Mouse (Mus musculus) CD4-positive, CD25-positive, alpha-beta regulatory T cell, adult 4 months (primary cell): Measurements from ENCODE around the gene Morn4. TPM values are rescaled to one million over a fixed set of nuclear protein-coding genes. Genes with fewer than 3 reads are reported as not detected.
A peak's percentile ranks its signal among the peaks of the same experiment; 100 is the strongest.

ENCODE experiments used
- ATAC-seq: one replicate; pipeline ENCODE4 v1.8.0; 2017
- polyA plus RNA-seq, 2 experiments: library from polyadenylated mRNA; unstranded; fragments of 100-300 nt; shearing (Covaris generic); gene quantifications; one replicate each; pipeline ENCODE4 v1.2.1; 2017

Morn4 gene
- under 1 TPM in 1 of 2 experiments, not detected in 1; 0.52 TPM for polyA plus RNA-seq

DNA sequence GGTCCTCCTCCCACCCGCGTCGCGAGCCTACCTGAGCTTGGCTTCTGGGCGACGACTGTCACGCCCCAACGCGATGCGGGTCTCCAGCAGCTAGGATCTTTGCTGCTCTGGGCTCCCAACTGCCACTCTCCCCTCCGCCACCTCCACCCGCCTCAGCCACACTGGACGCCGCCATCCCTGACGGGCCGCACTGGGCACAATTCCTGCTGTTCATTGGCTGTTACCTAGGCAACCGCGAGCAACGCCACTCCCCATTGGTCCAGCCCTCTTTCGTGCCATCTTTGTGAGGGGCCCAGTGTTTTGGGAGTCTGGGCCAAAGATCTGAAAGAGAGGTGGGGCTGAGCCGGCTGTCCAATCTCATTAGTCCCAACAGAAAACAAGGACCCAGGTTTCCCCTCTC is at the start of gene Morn4:
Morn4 (minus strand) TSS at position 192 of the 400 bp plus-strand sequence.
- ATAC-seq: no peak

DNA sequence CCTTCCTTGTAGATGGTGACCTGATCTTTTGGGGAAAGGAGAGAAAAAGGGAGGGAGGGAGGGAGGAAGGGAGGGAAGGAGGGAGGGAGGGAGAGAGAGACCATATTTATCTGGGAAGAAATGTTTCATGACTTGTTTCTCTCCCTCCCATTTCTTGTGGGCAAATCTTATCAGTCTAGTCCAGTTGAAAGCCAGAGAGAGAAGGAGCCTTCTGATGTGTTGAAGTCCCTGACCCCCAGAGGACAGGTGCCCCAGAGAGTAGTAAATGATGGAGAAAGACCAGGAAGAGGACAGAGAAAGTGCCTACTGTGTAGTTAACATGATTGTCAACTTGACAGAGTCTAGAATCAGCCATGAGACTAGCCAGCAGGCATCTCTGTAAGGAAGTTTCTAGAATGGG is 48.9 kb upstream of the Morn4 start:
- no peak for ATAC-seq

DNA sequence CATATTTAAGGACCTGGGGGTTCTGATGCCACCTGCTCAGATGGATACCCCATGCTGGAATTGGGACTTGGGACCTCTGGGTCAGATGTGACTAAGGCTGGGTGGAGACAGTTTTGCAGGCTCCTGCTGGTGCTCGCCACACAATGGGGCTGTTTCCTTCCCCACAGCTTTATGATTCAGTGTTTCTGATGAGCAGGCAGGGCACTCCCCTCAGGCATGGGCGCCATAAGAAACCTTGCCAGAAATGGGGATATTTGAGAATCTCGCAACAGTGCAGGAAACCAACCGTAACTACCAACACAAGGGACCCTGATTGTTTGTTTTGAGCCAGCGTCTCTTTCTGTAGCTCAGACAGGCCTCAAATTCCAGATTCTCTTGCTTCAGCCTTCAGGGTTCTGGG is 44.9 kb upstream of the Morn4 start:
- ATAC-seq: no peak

DNA sequence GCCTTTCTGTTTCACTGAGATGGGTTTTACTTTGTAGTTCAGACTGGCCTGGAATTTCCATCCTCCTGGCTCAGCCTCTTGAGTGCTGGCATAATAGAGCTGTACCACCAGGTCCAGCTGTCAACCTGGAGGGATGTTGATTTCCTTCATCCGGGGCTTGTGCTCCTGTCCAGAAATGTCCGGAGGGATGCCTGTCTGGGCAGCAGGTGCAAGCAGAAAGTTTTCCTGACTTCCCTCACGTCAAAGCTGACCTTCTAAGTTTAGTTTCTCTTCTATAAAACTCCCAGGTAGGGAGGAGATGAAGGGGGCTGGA is 44.1 kb upstream of the Morn4 start:
- no peak for ATAC-seq

DNA sequence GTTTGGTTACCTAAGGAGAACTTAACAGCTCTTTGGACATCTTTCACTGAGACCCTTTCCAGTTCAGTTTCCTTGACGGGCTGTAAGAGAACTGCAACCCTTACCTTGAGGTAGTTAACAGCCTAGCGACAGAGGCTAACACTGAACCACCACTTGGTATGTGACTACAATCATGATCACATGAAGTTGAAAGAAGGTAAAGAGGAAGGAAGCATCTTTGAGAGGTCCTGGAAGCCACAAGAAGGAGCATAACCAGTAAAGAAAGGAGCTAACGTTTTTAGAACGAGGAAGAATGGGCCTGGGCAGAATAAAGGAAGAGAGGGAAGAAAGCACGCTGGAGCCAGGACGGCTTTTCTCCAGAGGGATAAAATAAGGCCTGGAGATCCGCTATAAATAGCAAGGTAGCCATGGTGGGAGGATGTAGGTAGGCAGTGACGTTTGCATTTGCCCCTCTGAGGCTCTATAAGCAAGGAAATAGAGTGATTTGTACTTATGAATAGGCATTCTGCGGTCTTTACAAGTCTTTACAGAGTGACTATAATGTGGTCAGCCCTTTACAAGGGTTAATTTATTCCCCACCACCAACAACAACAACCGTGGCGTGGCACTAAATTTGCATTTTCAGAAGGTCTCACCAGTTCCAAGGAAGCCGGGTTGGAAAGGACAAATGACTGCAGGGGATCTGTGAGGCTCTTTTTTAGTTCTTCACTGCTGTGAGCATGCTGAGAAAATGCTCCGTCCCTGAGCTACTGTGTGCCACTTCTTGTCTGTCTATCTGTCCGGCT is 43.5 kb upstream of the Morn4 start:
- ATAC-seq: peak; percentile 40

DNA sequence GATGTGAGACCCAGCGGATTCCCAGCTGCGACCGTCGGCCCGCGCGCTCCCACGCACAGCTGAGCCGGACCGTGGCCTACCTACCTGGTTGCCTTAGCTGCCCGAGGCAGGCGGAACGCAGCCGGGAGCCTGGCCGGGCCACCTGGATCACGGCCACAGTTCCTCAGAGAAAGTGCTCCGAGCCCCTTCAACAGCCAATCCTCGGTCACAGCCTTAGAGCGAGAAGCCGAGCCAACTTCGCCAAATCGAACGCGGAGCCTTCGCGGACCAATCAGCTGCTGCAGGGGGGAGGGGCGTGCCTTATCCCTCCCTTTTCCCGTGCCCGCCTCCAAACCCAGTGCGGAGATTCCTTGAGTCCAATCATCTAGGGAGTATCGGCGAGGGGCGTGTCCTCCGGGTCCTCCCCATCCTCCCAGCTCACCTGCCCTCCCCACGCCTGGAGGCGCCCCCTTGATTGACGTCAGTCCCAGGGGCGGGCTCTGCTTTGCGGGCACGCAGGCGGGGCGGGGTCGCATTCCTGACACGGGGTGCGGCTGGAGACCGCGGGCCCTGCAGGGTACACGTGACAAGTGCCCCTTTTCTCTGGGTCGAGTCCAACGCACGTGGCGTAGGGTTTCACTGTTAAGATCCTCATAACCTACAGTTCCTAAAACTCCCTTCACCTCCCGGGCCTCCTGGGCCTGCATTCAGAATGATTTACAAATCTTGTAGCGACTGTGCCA is 42.8 kb upstream of the Morn4 start, which contains the start of gene Avpi1:
Avpi1 (minus strand) TSS at position 273 of the 722 bp plus-strand sequence.
- ATAC-seq: peak; percentile 88

DNA sequence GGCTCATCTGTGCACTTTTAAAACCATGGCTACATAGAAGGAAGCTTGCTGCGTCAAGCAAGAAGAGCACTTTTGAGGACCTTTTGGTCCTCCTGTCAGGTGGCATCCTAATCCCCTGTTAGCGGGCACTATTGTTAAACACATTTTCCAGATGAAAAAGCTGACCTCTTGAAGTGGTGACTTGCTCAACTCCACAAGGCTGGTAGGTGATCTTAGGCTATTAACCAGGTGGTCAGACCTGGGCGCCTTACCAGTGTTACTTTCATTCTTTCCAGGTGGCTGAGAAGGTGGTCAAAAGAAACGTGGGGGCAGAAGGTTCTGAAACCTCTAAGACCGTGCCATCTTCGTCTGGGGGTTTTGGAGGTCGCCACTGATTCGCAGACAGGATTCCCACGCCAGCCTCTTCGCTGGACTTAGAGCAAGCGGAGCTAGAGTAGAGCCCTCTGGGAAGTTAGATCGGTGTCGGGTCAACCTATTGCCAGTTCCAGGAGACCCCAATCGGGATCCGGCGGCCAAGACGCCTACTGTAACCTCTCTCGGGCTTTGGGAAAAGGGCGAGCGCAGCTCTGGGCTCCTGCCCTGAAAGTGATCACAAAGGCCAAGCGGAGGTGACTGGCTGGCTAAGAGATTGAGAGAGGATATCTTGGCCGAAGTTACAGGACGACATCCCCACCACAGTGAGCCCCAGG is 42.0 kb upstream of the Morn4 start:
- no peak for ATAC-seq

DNA sequence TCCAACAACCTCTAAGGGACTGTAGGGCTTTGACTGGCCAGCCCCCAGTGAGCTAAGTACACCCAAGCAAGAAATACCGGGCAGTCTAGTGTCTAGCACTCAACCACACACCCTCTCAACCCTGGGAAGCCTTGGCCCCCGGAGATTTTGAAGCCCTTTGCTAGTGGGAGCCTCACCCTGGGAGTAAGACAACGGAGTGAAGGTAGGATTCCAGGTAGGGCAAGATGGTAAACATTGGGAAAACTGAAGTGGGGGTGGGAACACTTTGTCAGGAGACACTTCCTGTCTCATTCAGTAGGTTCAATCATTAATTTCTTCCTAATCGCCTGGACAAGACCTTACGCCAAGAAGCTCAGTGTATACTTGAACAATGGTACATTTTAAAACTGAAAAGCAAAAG is 40.9 kb upstream of the Morn4 start:
- ATAC-seq: no peak

DNA sequence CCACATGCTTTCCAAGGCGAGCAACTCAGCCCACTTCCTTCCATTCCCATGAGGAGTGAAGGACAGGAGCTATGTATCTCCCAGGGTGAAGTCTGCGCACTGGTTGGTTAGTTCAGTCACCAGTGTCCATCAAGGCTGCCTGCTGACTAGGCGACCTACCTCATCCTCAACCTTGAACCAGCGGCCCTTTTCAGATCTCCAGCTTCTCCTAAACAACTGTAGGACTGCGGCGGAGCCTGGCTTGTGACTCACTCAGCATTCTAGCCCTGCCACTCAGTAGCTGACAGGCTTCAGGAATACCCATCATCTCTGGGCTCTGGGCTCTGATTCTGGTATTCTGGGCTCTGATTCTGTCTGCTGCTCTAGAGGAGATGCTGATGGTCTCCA is 40.1 kb upstream of the Morn4 start:
- no peak for ATAC-seq

DNA sequence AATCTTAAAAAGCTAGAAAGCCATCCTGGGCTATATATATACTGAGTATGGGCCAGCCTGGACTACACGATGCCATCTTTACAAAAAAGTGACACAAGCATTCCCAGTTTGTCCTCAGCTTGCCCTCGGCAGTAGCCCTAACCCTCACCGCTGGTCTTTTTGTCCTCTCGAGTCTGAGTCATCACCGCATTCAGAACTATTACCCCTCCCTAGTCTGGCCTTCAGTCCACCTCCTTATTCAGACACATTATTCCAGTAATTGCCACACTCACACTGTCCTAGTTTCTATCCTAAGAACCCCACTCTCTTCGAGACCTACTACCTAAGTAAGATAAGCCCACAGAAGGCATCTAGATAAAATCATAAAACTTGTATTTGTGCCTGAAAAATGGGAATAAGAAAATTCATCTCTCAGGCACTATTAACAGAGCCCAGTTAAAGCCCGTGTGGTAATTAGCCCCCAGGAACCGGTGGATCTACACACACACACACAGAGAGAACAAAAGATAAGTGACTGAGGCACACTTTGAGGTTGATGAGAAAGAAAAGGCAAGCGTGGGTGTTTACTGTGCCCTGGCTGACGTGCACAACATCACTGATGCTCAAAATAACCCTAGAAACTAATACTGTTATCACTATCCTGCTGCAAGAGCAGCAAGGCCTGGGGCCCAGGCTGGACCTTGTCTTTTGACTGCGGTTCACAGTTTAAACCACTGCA is 39.5 kb upstream of the Morn4 start:
- no peak for ATAC-seq

DNA sequence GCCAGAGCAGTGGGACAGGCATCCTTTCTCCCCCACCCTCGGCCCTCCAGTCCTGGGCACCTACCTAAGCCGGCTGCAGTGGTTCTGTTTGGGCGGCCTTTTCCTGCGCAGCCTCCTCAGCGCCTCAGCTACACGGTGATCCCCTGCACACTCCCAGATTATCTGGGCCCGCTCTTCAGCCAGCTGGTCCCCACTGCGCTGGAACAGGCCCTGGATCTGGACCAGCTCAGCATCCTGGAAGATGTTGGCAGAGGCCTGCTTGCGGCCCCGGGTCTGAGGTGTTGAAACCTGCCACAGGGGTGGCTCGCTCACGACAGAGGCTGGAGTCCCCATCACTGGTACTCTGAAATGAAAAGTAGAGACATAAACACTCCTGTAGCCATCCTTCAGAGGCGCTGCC is 38.5 kb upstream of the Morn4 start:
- ATAC-seq: no peak

DNA sequence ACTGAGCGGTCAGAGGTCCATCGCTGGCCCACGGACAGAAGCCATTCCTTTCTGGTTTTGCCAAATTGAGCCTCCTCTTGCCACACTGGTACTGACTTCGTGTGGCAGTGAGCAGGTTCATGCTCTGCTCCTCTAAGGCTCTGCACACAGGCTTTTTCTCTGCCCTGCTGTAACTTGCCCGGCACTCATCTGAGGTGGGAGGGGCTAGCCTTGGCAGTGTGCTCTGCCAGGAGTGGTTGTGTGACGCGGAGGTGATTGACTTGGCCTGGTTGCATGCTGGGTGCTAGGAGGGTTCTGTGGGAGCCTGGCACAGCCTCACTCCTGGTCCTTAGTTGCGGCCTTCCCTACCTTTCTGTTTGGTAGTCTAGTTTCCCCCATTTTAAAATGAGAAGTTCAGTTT is 34.3 kb upstream of the Morn4 start:
- ATAC-seq: no peak

DNA sequence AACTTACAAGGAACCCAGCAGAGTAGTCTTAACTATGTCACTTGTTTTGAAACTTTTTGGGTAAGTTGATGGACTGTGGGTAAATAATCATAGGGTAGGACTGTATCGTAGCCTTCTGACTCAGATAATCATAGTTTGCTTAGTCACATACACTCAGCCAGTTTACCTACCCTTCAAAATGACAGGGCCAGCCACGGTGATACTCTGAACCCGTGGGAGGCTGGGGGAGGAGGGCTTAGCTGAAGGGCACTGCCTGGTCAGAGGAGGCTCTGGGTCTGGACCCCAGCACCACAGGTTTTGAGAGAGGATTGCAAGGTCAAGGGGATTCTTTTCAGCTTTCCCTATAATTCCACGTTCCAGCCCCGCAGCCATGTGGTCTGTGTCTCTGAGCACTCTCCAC is 32.4 kb upstream of the Morn4 start:
- ATAC-seq: no peak

DNA sequence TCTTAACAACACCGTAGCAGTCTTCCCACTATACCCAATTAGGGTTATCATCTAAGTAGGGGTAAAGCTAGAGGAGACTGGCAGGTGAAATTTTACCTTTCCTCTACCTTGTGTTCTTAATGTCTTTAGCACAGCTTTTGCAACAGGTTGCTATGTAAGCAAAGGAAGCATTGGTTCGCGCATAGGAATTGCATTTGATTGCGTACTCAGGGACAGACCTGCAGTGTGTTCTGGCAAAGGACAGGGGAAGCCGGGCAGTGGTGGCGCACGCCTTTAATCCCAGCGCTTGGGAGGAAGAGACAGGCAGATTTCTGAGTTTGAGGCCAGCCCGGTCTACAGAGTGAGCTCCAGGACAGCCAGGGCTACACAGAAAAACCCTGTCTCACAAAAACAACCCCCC is 32.0 kb upstream of the Morn4 start:
- ATAC-seq: no peak

DNA sequence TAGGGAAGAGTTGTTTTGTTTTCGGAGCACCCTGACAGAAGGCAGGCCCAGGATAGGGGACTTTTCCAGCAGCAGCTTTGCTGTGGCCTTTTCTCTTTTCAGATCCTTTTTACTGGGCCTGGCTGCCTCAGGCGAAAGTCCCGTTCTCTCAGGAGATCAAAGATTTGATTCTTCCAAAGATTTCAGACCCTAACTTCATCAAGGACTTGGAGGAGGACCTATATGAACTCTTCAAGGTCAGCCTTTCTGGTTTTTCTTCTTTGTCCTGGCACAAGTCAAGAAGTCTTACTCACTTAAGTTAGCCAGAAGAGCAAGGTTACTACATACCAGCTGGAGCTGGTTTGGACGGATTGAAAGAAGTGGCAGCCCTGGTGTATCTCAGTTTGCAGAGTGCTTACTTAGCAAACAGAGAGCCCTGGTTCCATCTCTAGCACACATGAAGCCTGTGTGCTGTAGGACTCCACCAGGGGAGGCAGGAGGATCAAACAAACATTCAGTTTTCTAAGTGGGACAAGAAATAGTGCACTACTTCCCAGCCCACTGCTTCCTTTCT is 29.7 kb upstream of the Morn4 start:
- no peak for ATAC-seq

DNA sequence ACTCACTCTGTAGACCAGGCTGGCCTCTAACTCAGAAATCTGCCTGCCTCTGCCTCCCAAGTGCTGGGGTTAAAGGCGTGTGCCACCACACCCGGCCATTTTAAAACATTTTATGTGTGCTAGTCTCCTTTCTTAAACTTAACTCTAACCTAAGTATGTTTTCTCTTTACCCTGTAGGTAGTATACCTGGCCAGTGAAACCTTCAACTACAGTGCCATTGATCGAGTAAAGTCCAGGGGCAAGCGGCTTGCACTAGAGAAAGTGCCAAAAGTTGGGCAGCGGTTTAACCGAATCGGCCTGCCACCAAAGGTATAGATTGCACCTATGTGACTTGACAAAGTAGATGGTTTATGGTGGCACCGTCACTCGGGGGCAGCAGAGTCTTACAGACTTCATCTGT is 18.5 kb upstream of the Morn4 start:
- no peak for ATAC-seq

DNA sequence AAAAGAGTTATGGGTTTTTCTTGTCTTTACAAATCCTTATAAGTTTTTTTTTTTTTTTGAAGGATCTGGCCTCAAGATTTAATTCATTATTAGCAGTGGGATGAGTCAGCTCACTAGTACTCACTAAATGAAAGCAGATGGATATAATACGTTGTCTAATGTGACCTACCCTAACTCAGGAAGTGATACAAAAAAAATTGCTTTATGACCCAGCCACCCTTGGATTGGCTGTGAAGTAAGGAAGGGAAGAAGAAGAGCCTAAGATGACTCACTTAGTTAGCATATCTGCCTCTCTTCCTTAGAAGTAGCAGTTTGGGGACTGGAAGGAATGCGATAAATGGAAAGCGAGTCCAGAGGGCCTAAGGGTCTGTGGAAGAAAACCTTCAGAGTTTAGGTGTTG is 13.2 kb upstream of the Morn4 start:
- ATAC-seq: no peak

DNA sequence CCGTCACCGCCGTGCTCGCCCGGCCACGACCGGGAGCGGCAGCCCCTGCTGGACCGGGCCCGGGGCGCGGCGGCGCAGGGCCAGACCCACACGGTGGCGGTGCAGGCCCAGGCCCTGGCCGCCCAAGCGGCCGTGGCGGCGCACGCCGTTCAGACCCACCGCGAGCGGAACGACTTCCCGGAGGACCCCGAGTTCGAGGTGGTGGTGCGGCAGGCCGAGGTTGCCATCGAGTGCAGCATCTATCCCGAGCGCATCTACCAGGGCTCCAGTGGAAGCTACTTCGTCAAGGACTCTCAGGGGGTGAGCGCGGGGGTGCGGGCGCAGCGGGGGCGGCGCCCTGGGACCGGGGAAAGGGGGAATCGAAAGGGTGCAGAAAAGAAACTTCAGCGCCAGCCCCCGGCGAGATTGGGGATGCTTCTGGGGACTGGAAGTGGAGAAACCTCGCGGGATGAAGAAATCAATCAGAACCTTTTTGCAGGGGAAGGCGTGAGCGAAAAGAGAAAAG is 4.5 kb upstream of the Morn4 start:
- ATAC-seq: peak; percentile 5

DNA sequence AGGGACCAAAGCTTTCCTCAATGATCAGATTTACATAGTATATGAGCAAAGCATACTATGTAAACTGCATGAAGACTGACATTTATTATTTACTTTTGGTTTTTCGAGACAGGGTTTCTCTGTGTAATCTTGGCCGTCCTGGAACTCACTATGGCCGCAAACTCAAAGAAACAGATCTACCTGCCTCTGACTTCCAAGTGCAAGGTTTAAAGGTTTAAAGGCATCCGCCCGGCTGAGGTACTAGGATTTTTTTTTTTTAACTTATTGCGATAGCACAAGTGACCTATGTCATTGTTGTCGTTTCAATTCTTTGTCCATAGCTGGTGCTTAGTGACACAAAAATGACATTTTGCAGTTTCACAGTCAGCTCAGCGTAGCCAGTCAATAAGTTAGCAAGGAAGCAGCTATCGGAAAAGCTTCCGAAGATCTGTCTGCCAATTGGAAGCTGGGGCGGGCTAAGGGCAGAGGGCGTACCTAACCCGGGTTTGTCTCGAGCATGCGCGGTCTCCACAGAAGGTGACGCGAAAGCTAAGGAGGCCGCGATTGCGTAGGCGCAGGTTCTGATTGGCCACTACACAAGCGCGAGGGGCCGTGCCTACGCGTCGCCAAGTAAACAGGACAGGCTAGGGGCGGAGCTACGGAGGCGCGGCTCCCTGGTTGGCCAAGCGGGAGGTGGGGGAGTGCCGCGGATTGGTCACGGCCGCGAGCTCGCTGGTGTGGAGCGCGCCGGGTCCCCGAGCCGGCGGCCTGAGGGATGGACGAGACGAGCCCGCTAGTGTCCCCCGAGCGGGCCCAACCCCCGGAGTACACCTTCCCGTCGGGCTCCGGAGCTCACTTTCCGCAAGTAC is 3.8 kb upstream of the Morn4 start, which contains the start of gene Pi4k2a:
Pi4k2a (plus strand) TSS at position 723 of the 848 bp plus-strand sequence.
- ATAC-seq: peak; percentile 90

DNA sequence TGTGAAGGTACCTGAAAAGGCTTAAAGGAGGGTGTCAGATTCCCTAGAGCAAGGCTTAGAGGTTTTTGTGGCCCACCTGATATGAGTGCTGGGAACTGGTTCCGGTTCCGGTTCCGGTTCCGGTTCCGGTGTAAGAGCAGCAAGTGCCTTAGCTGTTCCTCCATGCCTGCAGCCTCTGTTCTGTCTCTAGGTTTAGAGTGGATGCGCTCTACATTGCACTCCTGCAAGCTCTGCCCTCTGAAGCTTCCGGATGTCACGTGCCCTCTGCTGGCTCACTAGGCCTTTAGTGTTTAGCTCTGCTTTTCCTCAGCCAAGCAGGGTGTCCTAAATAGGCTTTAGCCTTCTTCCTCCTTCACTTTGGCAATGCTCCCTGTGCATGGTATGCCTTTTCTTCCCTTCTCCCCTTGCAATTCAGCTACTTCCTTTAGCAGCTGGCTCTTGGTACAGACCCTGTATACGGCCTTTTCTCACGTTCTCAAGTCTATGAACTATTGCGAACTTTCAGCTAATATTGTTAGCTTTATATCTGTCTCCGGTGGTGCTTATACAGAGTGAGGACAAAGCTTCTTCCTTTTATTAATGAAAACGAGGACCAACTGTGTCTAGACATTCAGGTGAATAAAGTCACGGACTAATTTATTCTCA is 3.1 kb upstream of the Morn4 start:
- peak; percentile 61 for ATAC-seq

DNA sequence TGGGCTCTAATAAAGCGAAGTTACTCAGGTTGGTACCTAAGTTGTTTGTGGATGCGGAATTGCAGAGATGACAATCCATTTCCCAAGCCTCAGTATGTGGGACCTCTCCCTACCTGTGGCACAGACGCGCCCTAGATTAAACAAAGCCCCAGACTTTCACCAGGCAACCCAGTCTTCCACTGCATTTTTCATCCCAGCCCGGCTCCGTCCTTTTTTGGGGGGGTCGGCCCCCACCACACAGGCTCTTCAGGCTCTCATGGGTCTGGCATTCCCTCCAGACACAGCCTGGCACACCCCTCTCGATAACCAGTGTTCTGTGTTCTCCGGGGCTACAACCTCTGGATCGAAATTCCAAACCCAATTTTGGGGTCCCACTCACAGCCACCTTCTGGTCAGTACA is 467 bp downstream of the Morn4 start:
- no peak for ATAC-seq
